Mouse (Mus musculus) liver, postnatal 0 days (tissue): ENCODE measurements at regions not wholly inside any gene's neighbourhood (a gene's known extent, or its start where the extent isn't known, plus 50 kb on each side); places are given as distances from the start of the nearest gene placed in this dataset.

ENCODE experiments used
- CTCF ChIP-seq: sonication (generic); IDR thresholded peaks from 2 replicates; pipeline ENCODE4 v1.5.1; 2016; ENCODE audit warnings: antibody characterized with exemption, low read depth
- EP300 ChIP-seq: IDR thresholded peaks from 2 replicates; pipeline ENCODE4 v1.6.1; 2016; ENCODE audit warnings: antibody characterized with exemption, low read depth, mild to moderate bottlenecking

DNA sequence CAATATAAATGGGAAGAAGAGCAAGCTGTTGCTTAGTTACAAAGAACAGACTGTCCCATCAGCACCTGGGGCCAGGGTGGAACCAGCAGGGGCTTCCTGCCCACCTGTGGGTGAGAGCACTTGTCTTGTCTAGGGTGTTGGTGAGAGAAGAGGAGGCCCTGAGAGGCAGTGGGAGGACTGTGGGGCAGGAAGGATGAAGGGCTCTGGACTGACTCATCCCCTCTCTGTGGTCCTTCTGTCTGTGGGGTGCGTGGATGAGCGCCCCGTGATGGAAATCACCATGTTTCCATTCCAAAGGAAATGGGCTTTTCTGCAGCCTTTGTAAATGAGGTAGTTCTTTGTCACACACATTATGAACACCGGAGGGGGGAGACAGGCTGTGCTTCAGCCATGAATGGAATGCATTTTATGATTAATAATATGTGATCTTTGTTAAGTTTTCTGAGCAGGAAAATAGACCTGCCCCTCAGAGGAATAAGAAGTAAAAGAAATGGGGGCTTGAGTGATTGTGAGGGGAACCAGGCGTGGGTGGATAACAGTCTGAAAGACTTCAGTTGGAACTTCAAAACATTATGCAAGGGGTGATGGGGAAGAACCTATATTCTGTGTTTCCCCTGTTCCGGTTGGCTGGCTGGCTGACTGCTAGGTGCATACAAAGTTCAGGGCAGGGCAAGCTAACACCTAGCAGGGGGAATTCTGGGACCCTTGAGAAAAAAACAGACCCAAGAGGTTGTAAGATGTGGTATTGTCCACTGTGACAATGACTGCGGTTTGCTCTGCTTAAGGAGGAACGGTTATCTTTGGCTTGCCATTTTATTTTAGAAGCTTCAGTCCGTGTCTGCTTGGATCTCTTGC lies 237.3 kb downstream of the Gadd45g start:
- TF ChIP-seq CTCF (no peak), EP300 (no peak)
